Mouse (Mus musculus): ENCODE results near the gene Muc13.

Gene Muc13

DNA sequence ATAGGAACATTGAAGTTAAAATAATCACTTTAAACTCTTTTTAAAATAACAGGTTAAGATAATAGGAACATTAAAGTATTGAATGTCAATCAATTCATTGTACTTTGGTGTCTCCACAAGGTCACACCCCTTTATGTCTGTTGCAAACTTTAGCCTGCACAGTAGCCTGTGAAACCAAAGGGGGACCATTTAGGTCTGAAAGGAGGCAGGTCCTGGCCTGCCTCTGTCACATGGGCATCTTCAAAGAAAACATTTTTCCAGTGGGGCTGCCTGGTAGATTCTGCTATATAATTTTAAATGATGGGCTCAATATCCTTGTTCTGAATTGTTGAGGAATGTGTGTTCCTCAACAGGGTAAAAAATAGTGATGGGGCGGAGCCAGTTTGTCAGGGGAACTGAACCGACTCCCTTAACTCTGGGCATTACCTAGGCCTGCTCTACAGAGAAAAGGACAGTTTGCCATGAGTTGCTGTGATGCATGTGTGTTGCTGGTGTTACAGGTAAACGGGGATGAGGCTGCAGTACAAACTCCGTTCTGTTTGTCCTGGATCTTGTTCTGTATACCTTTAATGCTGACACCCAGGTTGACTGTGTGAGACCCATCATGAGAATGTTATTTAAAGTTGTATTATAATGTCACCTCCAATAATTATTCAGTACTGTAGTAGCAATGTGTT is 22.9 kb upstream of the Muc13 start:
- no peak for DNase-seq

DNA sequence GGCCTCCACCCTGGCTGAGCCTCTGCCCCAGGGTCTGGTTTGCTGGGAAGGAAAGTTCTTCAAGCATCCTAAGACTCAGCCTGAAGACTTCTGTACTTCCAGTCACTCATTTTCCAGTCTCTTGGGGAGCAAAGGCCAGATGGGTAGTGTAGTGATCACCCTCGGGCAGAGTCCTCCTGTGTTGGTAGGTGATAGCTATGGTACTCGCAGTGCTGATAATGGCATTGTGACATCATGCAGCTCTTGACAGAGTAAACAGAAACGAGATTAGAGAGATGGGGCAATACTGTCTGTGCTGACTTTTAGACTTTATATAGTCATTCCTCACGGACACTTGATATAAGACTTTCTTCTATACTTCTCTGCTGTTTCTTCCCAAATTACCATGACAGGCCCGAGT is 21.0 kb upstream of the Muc13 start:
- no peak for DNase-seq

DNA sequence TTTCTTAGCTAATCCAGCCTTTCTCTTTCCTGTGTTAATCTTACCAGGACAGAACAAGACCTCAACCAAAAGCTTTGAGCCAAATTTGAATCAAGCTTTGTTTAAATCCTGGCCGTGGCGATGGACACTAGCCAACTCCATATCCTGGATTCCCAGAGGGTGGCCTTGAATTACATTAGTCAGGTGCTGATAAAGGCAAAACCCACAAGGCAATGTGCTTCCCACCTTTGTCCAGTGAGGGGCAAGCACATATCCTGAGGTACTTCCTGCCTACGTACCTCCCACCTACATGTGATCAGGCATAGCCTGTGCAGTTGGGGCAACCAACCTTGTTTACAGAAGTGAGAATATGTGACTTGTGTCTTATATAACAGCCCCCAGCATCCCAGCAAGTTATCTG is 18.9 kb upstream of the Muc13 start:
- no peak for DNase-seq

- DNase-seq: no peak
Measured at GRCm38 (mm10) chr16:33775733-33776335, 18.0 kb upstream of the Muc13 start.

DNA sequence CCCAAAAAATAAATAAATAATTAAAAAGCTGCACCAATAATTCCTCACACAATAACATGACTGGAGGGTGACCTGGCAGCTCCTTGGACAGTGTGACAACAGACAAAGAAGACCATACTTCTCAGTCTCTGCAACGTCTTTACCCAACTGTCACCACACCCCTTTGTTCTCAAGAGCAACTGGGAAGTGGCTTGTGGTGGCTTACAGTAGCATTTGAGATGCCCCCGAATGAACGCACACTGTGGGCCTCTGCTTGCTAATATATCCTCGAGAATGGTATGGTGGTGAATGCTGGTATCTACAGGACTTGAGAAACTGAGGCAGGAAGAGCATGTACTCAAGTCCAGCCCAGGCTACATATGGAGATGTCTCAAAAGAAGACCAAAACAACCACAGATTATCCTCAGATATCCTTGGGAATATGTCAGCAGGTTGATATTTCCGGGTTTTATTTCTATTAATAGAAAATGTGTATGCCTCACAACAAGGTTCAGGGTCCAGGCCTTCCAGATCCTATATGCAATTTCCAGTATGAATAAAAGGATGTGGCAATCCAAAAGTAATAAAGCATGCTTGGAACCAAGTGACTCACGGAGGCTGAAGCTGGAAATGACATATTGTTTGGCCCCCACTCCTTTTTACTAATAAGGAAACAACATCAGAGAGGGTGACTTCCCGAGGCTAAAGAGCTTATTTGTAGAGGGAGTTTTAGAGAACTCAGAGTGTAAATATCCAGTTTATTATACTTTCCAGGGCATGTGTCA is 16.9 kb upstream of the Muc13 start:
- no peak for DNase-seq

DNA sequence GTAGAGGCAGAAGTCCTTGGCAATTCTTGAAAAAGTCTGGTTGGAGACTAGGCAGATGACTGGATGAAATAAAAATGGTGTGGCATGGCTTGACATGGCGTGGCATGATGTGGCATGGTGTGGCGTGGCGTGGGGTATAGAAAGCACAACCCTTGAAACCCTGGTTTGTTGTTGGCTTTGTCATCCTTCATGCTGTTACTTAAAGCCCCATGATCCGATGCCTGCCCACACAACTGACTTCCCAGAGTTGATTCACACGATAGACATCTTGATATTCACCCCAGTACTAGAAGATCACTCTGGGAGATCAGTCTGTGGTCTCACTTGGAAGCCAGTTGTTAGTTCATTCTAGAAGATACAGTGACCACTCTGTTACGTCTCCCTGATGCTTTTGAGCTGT is 16.2 kb upstream of the Muc13 start:
- DNase-seq: no peak

- no peak for DNase-seq
Measured at GRCm38 (mm10) chr16:33781789-33782728, 11.8 kb upstream of the Muc13 start.

DNA sequence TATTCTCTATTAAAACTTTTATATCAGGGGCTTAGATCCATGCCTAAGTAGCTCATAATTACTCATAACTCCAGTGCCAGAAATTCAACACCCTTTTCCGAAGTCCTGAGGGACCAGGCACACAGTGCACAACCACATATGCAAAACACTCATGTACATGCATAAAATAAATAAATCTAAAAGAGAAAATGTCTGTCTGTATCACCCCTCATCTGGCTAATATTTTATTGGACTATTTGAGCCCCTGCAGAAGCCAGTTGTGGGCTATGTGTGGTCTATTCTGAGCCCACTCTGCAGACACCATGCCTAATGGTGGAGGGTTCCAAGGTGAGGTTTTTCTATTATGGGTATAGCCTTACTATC is 11.1 kb upstream of the Muc13 start:
- no peak for DNase-seq

DNA sequence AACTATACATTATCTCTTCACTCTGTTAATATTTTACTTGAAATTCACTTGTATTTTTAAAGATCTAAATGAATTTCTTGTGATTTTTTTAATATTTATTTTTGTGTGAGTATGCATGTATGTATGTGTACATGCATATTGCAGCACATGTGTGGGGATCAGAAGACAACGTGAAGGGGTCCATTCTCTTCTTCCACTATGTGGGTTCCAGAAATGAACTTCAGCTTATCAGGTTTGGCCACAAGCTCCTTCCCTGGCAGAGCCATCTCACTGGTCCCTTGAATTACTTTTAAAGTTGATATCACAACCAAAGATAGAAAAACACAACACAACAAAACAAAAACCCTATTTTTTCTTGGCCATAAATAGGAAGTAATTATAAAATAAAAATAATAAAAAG is 9.3 kb upstream of the Muc13 start:
- no peak for DNase-seq

DNA sequence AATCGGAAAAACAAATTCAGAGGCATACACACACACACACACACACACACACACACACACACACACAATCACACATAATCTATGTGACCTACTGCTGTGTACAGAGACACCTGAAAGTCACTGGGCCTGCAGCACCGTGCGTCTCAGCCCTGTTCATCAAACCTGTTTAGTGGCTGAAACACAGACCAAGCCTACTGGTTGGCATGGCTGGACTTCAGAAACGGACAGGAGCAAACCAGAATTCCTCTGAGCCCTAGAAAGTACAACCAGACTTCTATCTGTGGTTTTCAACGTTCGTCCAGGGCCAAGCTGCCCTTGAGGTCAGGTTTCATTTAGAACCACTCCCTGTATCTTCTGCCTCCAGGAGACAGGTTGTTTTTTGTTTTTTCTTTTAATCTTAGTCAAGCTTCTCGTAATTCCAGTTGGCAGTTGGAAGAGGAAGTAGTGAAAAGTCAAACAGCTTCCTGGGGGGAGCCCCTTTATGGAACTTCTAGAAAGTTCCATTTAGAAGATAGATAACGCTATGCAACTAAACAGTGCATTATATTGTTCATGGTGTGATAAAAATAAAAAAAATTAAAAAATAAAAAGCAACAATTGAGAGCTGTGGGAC is 8.6 kb upstream of the Muc13 start:
- DNase-seq: no peak

- DNase-seq: no peak
Measured at GRCm38 (mm10) chr16:33786657-33787390, 7.0 kb upstream of the Muc13 start.

DNA sequence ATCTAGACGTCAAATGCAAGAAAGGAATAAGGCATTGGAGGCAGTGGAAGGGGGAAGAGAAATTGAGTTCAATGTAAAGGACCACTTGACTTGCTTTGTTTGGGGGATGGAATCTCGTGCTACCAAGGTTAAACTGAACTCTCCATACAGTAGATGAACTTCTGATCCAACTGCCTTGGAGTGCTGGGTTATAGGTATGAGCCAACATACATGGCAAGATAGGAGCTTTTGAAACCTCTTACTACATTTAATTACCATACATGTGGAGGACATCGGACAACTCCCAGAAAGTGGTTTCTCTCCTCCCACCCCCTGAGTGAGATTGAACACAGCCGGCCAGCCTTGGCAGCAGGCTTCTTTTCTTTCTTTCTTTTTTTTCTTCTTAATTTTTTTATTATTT is 1.3 kb downstream of the Muc13 start:
- no peak for DNase-seq

DNA sequence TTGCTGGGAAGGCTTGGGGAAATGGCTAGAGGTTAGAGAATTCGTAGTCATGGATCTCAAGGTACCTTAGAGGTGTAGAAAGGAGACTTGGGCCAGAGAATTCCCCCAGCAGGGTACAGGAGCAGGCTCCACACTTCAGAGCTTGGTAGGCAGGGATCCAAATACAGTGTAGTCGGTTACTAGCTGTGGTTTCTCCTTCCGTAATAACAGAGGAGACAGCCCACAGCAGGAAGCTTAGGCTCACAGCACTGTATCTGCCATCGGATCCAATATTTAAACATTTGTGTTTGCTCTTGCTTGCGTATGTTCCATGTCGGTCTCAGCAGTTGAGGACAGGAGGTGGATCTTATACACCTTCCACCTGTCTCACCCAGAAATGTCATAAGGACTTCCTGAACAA is 2.0 kb downstream of the Muc13 start:
- no peak for DNase-seq

- no peak for DNase-seq
Measured at GRCm38 (mm10) chr16:33796756-33797155, 2.9 kb downstream of the Muc13 start.

DNA sequence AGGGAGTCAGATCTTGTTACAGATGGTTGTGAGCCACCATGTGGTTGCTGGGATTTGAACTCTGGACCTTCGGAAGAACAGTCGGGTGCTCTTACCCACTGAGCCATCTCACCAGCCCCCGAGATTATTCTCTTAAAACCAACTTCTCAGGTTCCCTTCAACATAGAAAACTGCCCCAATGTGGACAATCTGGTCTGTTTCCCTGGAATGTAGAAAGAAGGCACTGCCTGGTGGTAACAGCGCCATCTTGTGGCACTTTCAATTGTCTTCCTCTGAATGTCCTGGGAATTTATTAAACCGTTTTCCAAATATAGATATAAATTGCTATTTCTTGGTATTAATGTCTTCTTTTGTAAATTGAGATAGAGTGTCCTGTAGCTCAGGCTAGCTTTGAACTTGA is 4.0 kb downstream of the Muc13 start:
- DNase-seq: peak; percentile 74

- DNase-seq: peak; percentile 34
Measured at GRCm38 (mm10) chr16:33810002-33810401, 16.2 kb downstream of the Muc13 start.

- DNase-seq: no peak
Measured at GRCm38 (mm10) chr16:33818413-33819165, 24.8 kb downstream of the Muc13 start.

DNA sequence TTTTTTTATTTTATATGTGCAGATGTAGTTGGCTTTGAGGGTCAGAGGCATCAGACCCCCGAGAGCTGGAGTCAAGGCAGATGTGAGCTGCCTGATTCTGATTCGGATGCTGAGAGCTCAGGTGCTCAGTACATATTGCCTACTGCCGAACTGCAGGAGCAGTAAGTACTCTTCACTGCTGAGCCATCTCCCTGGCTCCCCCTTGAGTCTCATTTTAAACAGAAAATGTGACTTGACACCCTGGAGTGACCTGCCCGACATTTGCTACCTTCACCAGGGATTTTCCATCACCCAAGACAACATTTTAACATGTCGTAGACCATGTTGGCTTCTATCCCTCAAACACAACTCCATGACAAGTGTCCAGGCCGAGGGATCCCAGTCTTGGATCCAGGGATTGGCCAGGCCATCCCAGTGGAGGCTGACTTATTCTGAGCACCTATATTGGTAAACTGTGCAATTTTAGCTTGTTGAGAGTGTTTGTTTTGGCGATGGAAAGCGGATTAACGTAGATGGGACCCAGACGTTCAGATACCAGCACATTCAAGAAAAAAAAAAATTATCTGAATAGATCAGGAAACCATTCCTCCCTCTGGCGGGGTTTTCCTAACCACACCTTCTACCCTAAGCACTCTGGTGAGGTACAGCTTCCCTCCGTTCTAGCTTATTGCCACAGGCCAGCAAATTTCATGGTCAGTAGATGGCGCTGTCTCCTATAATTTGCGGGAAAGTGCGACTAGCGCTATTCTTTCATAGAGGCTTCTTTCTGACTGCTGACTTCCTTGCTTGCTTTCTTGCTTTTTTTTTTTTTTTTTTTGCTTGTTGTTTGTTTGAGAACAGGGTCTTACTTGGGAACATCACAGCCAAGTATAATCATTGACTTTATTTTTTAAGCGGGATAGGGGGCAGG is 26.7 kb downstream of the Muc13 start:
- DNase-seq: peak; percentile 90

DNA sequence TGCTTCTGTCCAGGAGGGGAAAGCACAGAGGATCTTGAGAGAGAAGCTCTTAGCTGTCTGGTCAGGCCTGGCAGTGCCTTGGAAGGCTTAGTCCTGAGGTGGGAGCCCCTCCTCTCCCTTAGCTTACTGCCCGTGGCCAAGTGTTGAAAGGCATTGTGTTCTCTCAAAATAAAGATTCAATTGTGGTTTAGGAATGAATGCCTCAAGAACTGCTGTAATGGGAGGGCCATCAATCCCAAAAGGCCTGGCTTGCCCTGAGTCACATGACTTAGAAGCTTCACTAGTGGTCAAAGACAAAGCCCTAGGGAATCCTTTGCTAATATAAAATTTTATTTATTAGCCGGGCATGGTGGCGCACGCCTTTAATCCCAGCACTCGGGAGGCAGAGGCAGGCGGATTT is 30.8 kb downstream of the Muc13 start:
- DNase-seq: no peak

GRCm38 (mm10) chr16:33828496-33828895 is 34.7 kb downstream of the Muc13 start:
- no peak for DNase-seq
